Mouse (Mus musculus) naive thymus-derived CD4-positive, alpha-beta T cell, adult 5 months (primary cell): ENCODE measurements around the gene Rnf220. TPM values are rescaled to one million over a fixed set of nuclear protein-coding genes. Genes with fewer than 3 reads are reported as not detected.

Source experiments
- polyA plus RNA-seq: library from polyadenylated mRNA; unstranded; fragments of 100-300 nt; shearing (Covaris generic); gene quantifications from one replicate; pipeline ENCODE4 v1.2.1, GENCODE M21; 2017

Rnf220 gene
- polyA plus RNA-seq: 127 TPM

DNA sequence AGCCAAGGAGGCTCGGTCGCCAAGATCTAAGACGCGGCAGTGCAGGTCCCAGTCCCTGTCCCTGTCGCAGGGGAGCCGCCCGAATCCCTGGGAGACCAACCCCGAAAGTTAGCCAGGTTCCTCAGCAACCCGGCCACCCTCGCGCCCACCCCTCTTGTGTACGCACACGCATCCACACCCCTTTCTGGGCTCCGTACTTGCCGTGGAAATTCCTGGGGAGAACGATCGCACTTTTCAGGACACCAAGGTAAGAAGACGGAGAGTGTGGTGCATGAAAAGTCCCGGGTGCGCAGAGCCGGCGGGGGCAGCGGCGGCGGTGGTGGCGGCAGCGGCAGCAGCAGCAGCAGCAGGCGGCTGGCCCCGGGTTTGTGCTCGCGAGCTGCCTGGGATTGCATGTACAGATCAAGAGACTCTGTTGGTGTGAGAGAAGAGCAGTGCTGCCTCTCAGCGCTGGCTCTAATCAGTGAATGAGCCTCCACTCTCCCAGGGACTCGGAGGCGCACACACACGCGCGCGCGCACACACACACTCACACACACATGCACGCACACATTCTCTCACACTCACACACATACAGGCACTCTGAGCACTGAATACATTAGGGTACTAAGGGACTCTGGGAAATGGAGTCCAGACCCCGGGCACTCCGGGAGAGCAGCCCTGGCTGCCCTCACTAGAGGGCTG, at the start of gene Rnf220:
Gene Rnf220, minus strand, starts transcription at position 571 of the 684 bp plus-strand sequence.

DNA sequence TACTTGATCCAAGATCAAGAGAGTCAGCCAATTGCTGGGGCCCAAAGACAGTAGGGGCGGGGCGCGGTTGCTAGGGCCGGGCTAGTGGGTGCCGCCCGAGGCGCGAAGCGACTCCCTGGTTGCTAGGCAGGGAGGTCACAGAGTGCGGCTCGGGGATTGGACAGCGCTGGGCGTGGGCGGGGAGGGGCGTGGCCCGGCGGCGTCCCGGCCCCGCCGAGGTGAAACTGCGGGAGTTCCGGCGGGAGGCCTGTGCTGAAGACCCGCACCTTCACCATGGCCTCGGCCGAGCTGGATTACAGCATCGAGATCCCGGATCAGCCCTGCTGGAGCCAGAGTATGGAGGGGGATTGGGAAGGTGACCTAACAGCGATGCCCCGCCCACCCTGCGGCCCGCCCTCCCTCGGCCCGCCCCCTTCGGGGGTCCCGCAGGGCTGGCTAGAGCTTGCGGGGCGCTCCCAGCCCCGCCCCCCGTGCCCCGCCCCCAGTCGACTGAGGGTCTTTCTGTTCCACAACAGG, 245.0 kb downstream of the Rnf220 start, which contains the start of the genes Tmem53 and Armh1:
Gene Tmem53, plus strand, starts transcription at position 151 of the 516 bp plus-strand sequence.
Gene Armh1, minus strand, starts transcription at position 325 of the 516 bp plus-strand sequence.

Other genes with a start within 250 kb of the Rnf220 start
- gene Tmem53, start 245.1 kb downstream of the Rnf220 start, polyA plus RNA-seq: not detected
- not detected for gene Armh1, start 244.9 kb downstream of the Rnf220 start, polyA plus RNA-seq
- gene Eri3, start 53.3 kb upstream of the Rnf220 start, polyA plus RNA-seq: 35.6 TPM
- 32.2 TPM for gene Dmap1, start 185.2 kb upstream of the Rnf220 start, polyA plus RNA-seq
- gene Gm12845, start 227.4 kb upstream of the Rnf220 start, polyA plus RNA-seq: not detected